Mouse (Mus musculus): ENCODE measurements around the gene 1110008L16Rik. TPM values are rescaled to one million over a fixed set of nuclear protein-coding genes. Genes with fewer than 3 reads are reported as not detected.

The 1110008L16Rik gene
- polyA plus RNA-seq, 1 experiment from 2014 or later = 30.0 TPM

- no peak overlapping the region for H3K4me2 ChIP-seq (replicated peaks; ENCODE audit: low read depth)
- no peaks in the 10 kb centered on the region for H3K36me3 ChIP-seq (ENCODE audit: control insufficient read depth, insufficient read depth, low read length)
- DNase-seq (ENCODE audit: low spot score) = no peak
- peaks cover 9% of the 10 kb centered on the region; the same call in 1 of the 2 replicates for H3K4me1 ChIP-seq (replicated peaks; ENCODE audit: control insufficient read depth, insufficient read depth)
- no peaks in the 10 kb centered on the region for H3K27me3 ChIP-seq (ENCODE audit: control insufficient read depth, insufficient read depth, low read length)
- TF ChIP-seq EP300 (optimal IDR thresholded peaks at IDR 0.05) (no peak), CTCF (IDR thresholded peaks at IDR 0.05; ENCODE audit: low read depth) (no peak)
- no peaks in the 10 kb centered on the region for H3K9me3 ChIP-seq (ENCODE audit: control insufficient read depth, low read length)
- no peak overlapping the region for H3K4me3 ChIP-seq (ENCODE audit: low read depth, low read length)
- no peak overlapping the region for H3K9ac ChIP-seq (ENCODE audit: low read length)
- ATAC-seq (ENCODE audit: low FRiP score, low TSS enrichment) = no peak
- WGBS = 88% methylated on average over 4 of the region's 4 CpGs
- H3K27ac ChIP-seq (replicated peaks) = no peak overlapping the region
Observed at GRCm38 (mm10) chr12:55396536-55396935, 97.2 kb downstream of the 1110008L16Rik start.

- Histone ChIP-seq H3K36me3 (ENCODE audit: control insufficient read depth, insufficient read depth, low read length) (no peaks in the 10 kb centered on the region), H3K27me3 (ENCODE audit: control insufficient read depth, insufficient read depth, low read length) (no peaks in the 10 kb centered on the region), H3K9me3 (ENCODE audit: control insufficient read depth, low read length) (no peaks in the 10 kb centered on the region), H3K27ac (replicated peaks) (peak overlapping the region; percentile 97), H3K9ac (ENCODE audit: low read length) (peak overlapping the region; percentile 95), H3K4me1 (replicated peaks; ENCODE audit: control insufficient read depth, insufficient read depth) (peaks cover 9% of the 10 kb centered on the region; the same call in 1 of the 2 replicates), H3K4me3 (ENCODE audit: low read depth, low read length) (peak overlapping the region; percentile 93), H3K4me2 (replicated peaks; ENCODE audit: low read depth) (peak overlapping the region; percentile 66)
- ATAC-seq (ENCODE audit: low FRiP score, low TSS enrichment) = no peak
- DNase-seq (ENCODE audit: low spot score) = no peak
- 45% methylated on average over 9 of the region's 9 CpGs for WGBS
- TF ChIP-seq EP300 (optimal IDR thresholded peaks at IDR 0.05) (no peak), CTCF (IDR thresholded peaks at IDR 0.05; ENCODE audit: low read depth) (no peak)
Observed at GRCm38 (mm10) chr12:55397544-55398239, 98.3 kb downstream of the 1110008L16Rik start.

- no peaks in the 10 kb centered on the region for H3K9me3 ChIP-seq (ENCODE audit: control insufficient read depth, low read length)
- H3K36me3 ChIP-seq (ENCODE audit: control insufficient read depth, insufficient read depth, low read length) = no peaks in the 10 kb centered on the region
- H3K4me2 ChIP-seq (replicated peaks; ENCODE audit: low read depth) = peak overlapping the region; percentile 74
- peak; percentile 95 for DNase-seq (ENCODE audit: low spot score)
- peak overlapping the region; percentile 97 for H3K27ac ChIP-seq (replicated peaks)
- peaks cover 9% of the 10 kb centered on the region; the same call in 1 of the 2 replicates for H3K4me1 ChIP-seq (replicated peaks; ENCODE audit: control insufficient read depth, insufficient read depth)
- WGBS = under 1% methylated on average over 51 of the region's 51 CpGs
- no peaks in the 10 kb centered on the region for H3K27me3 ChIP-seq (ENCODE audit: control insufficient read depth, insufficient read depth, low read length)
- H3K9ac ChIP-seq (ENCODE audit: low read length) = peak overlapping the region; percentile 95
- peak; percentile 100 for ATAC-seq (ENCODE audit: low FRiP score, low TSS enrichment)
- TF ChIP-seq EP300 (optimal IDR thresholded peaks at IDR 0.05) = no peak
- peak; percentile 10; the same call in 1 of the 2 replicates for TF ChIP-seq CTCF (IDR thresholded peaks at IDR 0.05; ENCODE audit: low read depth)
- H3K4me3 ChIP-seq (ENCODE audit: low read depth, low read length) = peak overlapping the region; percentile 93
Observed at GRCm38 (mm10) chr12:55398240-55399127, 99.1 kb downstream of the 1110008L16Rik start.

GRCm38 (mm10) chr12:55399128-55399677 lies 99.8 kb downstream of the 1110008L16Rik start:
- H3K27ac ChIP-seq (replicated peaks) = peak overlapping the region; percentile 97
- peak overlapping the region; percentile 95 for H3K9ac ChIP-seq (ENCODE audit: low read length)
- TF ChIP-seq CTCF (IDR thresholded peaks at IDR 0.05; ENCODE audit: low read depth) (no peak), EP300 (optimal IDR thresholded peaks at IDR 0.05) (no peak)
- ATAC-seq (ENCODE audit: low FRiP score, low TSS enrichment) = no peak
- H3K36me3 ChIP-seq (ENCODE audit: control insufficient read depth, insufficient read depth, low read length) = 0 out of 2 replicates have a peak, but pooled peaks cover 3% of the 10 kb centered on the region
- peaks cover 9% of the 10 kb centered on the region; the same call in 1 of the 2 replicates for H3K4me1 ChIP-seq (replicated peaks; ENCODE audit: control insufficient read depth, insufficient read depth)
- H3K4me3 ChIP-seq (ENCODE audit: low read depth, low read length) = peak overlapping the region; percentile 93
- H3K27me3 ChIP-seq (ENCODE audit: control insufficient read depth, insufficient read depth, low read length) = no peaks in the 10 kb centered on the region
- no peak for DNase-seq (ENCODE audit: low spot score)
- peak overlapping the region; percentile 74 for H3K4me2 ChIP-seq (replicated peaks; ENCODE audit: low read depth)
- H3K9me3 ChIP-seq (ENCODE audit: control insufficient read depth, low read length) = no peaks in the 10 kb centered on the region
- WGBS = 1% methylated on average over 20 of the region's 20 CpGs

GRCm38 (mm10) chr12:55407888-55408287 lies 108.5 kb downstream of the 1110008L16Rik start:
- Histone ChIP-seq H3K27me3 (ENCODE audit: control insufficient read depth, insufficient read depth, low read length) (no peaks in the 10 kb centered on the region), H3K4me2 (replicated peaks; ENCODE audit: low read depth) (no peak overlapping the region), H3K27ac (replicated peaks) (no peak overlapping the region), H3K9ac (ENCODE audit: low read length) (no peak overlapping the region), H3K36me3 (ENCODE audit: control insufficient read depth, insufficient read depth, low read length) (peaks cover 8% of the 10 kb centered on the region; the same call in 1 of the 2 replicates), H3K9me3 (ENCODE audit: control insufficient read depth, low read length) (no peaks in the 10 kb centered on the region), H3K4me3 (ENCODE audit: low read depth, low read length) (no peak overlapping the region), H3K4me1 (replicated peaks; ENCODE audit: control insufficient read depth, insufficient read depth) (no peaks in the 10 kb centered on the region)
- WGBS = 63% methylated on average over 5 of the region's 5 CpGs
- ATAC-seq (ENCODE audit: low FRiP score, low TSS enrichment) (peak; percentile 49; the same call in 1 of the 2 replicates), DNase-seq (ENCODE audit: low spot score) (no peak)
- TF ChIP-seq CTCF (IDR thresholded peaks at IDR 0.05; ENCODE audit: low read depth) (no peak), EP300 (optimal IDR thresholded peaks at IDR 0.05) (no peak)
